Mouse (Mus musculus) MEL (cell line): ENCODE results near the gene Olfr1222.

Source experiments
- BHLHE40 ChIP-seq: IDR thresholded peaks from 2 replicates; pipeline ENCODE4 v1.6.1; 2012; ENCODE audit warnings: low read depth, mild to moderate bottlenecking, inconsistent platforms, low read length, improper control_type of control experiment, borderline replicate concordance
- CTCF ChIP-seq, 3 experiments: IDR thresholded peaks in 2 of 3; conservative IDR thresholded peaks in 1 of 3; 2 replicates each; pipeline ENCODE4 v1.5.1; 2011 to 2012; ENCODE audit warnings: low read length in 3 of 3, low read depth in 2 of 3, mild to moderate bottlenecking in 2 of 3, improper control_type of control experiment in 1 of 3, inconsistent platforms in 1 of 3, mixed read lengths in 1 of 3, moderate library complexity in 1 of 3; ENCODE audit not compliant: control insufficient read depth in 1 of 3, insufficient read depth in 1 of 3, poor library complexity in 1 of 3, severe bottlenecking in 1 of 3
- E2F4 ChIP-seq: IDR thresholded peaks from 2 replicates; pipeline ENCODE4 v1.6.1; 2011; ENCODE audit warnings: low read depth, low read length, improper control_type of control experiment, borderline replicate concordance
- EP300 ChIP-seq, 2 experiments: IDR thresholded peaks; 2 replicates each; pipeline ENCODE4 v1.6.1; 2011; ENCODE audit warnings: improper control_type of control experiment in 2 of 2, low read length in 2 of 2, low read depth in 1 of 2, mild to moderate bottlenecking in 1 of 2
- GATA1 ChIP-seq: IDR thresholded peaks from 2 replicates; pipeline ENCODE4 v1.6.1; 2011; ENCODE audit warnings: low read depth, low read length, improper control_type of control experiment
- HCFC1 ChIP-seq: IDR thresholded peaks from 2 replicates; pipeline ENCODE4 v1.6.1; 2012; ENCODE audit warnings: low read depth, mild to moderate bottlenecking, inconsistent platforms, low read length, improper control_type of control experiment, moderate library complexity
- JUND ChIP-seq: IDR thresholded peaks from 2 replicates; pipeline ENCODE4 v1.6.1; 2011; ENCODE audit warnings: low read depth, mild to moderate bottlenecking, improper control_type of control experiment, low read length
- MAFK ChIP-seq: IDR thresholded peaks from 2 replicates; pipeline ENCODE4 v1.6.1; 2011; ENCODE audit warnings: low read depth, mild to moderate bottlenecking, low read length, improper control_type of control experiment, borderline replicate concordance
- MXI1 ChIP-seq: IDR thresholded peaks from 2 replicates; pipeline ENCODE4 v1.6.1; 2011; ENCODE audit warnings: mild to moderate bottlenecking, low read depth, low read length, improper control_type of control experiment
- MYC ChIP-seq: IDR thresholded peaks from 2 replicates; pipeline ENCODE4 v1.6.1; 2011; ENCODE audit warnings: low read depth, mild to moderate bottlenecking, low read length, improper control_type of control experiment, moderate library complexity
- POLR2A ChIP-seq, 2 experiments: IDR thresholded peaks; 2 replicates each; pipeline ENCODE4 v1.6.1; 2011 to 2012; ENCODE audit warnings: low read length in 2 of 2, mild to moderate bottlenecking in 2 of 2, control low read depth in 1 of 2, improper control_type of control experiment in 1 of 2, low read depth in 1 of 2, moderate library complexity in 1 of 2; ENCODE audit not compliant: control insufficient read depth in 1 of 2, insufficient read depth in 1 of 2, poor library complexity in 1 of 2
- SIN3A ChIP-seq: IDR thresholded peaks from 2 replicates; pipeline ENCODE4 v1.6.1; 2012; ENCODE audit warnings: low read length, improper control_type of control experiment, inconsistent platforms
- ZMIZ1 ChIP-seq: IDR thresholded peaks from 2 replicates; pipeline ENCODE4 v1.6.1; 2012; ENCODE audit warnings: low read depth, mild to moderate bottlenecking, inconsistent platforms, low read length, improper control_type of control experiment, moderate library complexity
- ZNF384 ChIP-seq: IDR thresholded peaks from 2 replicates; pipeline ENCODE4 v1.6.1; 2012; ENCODE audit warnings: low read depth, mild to moderate bottlenecking, inconsistent platforms, low read length, improper control_type of control experiment

GRCm38 (mm10) chr2:89093848-89094247 is 39.0 kb downstream of the Olfr1222 start:
- TF ChIP-seq E2F4 (no peak), CTCF (IDR thresholded peaks at IDR 0.05 in 2 of 3, conservative IDR thresholded peaks at IDR 0.05 in 1 of 3; ENCODE audit: control insufficient read depth in 1 of 3, insufficient read depth in 1 of 3, low read depth in 2 of 3, low read length in 3 of 3, poor library complexity in 1 of 3, severe bottlenecking in 1 of 3) (no peak), SIN3A (no peak), POLR2A (IDR thresholded peaks at IDR 0.05; ENCODE audit: control insufficient read depth in 1 of 2, insufficient read depth in 1 of 2, low read depth in 1 of 2, low read length in 2 of 2, poor library complexity in 1 of 2) (no peak), GATA1 (peak; percentile 73), ZMIZ1 (no peak), MAFK (no peak), EP300 (IDR thresholded peaks at IDR 0.05; ENCODE audit: low read depth in 1 of 2, low read length in 2 of 2) (peak; percentile 69 to 89), ZNF384 (no peak), JUND (no peak), MXI1 (no peak), HCFC1 (no peak), MYC (no peak), BHLHE40 (no peak)
